Mouse (Mus musculus): ENCODE results near the gene Gng3. TPM values are rescaled to one million over a fixed set of nuclear protein-coding genes. Genes with fewer than 3 reads are reported as not detected.

The Gng3 gene
- polyA plus RNA-seq, 1 experiment, result 0.29 TPM

DNA sequence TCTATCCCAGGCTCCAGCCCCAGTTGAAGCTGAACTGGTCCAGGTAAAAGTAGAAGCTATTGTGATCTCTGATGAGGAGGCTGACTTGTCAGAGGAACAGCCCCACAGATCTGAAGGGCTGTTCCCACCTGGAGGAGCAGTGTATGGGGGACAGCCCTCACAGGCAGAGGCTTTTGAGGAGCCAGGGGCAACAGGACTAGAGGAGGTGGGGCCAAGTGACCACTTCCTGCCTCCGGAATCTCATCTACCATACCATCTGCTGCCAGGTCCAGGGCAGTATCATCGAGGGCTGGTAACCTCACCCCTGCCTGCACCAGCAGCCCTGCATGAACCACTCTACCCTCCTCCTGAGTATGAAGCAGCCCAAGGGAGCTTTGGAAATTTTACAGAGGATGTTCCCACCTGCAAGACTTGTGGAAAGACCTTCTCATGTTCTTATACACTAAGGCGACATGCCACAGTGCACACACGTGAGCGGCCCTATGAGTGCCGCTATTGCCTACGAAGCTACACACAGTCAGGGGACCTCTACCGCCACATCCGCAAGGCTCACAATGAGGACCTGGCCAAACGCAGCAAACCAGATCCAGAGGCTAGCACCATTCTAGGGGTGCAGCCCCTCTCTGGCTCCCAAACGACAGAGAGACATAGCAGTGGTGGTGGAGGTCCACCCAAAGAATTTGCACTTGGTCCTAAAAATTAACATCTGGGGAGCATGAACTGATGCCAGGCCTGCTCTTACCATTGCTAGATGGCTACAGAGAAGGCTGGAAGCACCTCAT, 34.9 kb downstream of the Gng3 start:
- DNase-seq (ENCODE audit: low spot score), result no peak

DNA sequence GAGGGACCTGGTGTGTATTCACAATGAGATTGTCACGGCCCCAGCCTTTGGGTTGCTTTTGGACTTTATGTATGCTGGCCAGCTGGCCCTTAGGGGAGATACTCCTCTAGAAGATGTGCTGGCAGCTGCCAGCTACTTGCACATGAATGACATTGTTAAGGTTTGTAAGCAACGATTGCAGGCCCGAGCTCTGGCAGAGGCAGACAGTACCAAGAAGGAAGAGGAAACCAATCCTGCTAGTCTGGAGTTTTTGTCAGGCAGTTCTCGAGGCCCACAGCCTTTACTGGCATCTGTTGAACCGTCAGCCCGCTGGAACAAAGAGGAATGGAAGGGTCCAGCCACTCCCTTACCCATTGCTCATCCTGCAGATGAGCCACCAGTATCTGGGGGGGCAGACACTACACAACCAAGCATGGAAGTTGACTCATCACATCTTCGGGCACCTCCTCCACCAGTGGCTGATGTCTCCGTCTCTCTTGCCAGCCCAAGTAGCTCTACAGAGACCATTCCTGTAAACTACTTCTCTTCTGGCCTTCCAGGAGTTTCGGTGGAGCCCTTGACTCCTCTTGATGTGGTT, 35.7 kb downstream of the Gng3 start:
- DNase-seq (ENCODE audit: low spot score), result no peak

DNA sequence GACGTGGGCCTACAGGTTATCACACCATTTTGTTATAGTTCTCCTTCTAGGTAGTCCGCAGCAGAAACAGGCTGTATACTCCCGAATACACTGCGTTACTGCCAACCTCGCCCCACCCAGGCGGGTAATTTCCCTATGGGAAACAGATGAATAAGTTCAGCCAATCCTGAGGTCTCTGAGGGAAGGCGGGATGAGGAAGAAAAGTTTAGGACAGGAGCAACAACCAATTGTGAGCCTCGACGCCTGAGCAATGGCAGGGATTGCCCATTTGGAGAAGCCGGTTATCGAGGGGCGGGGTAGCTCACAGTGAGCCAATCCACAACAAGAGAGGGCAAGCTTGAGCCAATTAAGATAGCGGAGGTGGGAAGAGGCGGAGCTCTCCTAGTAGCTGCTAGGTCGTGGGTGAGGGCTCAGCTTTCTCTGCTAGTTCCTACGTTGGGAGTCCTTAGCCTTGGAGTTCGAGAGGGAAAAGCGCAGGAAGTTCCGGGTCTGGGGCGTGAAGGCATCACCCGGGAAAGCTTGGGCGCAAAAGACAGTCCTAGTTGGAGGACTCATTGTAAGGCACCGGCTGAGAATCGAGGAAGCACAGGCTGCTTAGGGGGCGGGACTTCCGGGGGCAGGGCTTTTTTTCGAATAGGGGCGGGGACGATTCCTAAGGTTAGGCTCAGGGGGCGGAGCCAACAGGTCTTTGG, 36.7 kb downstream of the Gng3 start, which contains the start of gene Zbtb3:
TSS of gene Zbtb3 (plus strand) at position 426 of the 692 bp plus-strand sequence.
- DNase-seq (ENCODE audit: low spot score), result peak; percentile 64

DNA sequence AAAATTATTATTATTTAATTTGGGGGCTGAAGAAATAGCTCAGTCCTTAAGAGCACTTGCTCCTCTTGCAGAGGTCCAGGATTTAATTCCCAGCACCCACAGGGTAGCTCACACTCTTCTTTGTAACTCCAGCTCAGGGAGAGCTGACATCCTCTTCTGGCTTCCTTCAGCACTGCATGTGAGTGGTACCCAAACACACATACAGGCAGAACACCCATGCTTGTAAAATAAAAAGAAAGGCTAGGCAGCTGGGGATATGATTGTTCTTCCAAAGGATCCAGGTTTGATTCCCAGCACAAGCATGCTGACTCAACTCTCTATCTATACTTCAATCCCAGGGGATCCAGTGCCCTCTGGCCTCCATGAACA, 40.1 kb downstream of the Gng3 start:
- DNase-seq (ENCODE audit: low spot score), result no peak

DNA sequence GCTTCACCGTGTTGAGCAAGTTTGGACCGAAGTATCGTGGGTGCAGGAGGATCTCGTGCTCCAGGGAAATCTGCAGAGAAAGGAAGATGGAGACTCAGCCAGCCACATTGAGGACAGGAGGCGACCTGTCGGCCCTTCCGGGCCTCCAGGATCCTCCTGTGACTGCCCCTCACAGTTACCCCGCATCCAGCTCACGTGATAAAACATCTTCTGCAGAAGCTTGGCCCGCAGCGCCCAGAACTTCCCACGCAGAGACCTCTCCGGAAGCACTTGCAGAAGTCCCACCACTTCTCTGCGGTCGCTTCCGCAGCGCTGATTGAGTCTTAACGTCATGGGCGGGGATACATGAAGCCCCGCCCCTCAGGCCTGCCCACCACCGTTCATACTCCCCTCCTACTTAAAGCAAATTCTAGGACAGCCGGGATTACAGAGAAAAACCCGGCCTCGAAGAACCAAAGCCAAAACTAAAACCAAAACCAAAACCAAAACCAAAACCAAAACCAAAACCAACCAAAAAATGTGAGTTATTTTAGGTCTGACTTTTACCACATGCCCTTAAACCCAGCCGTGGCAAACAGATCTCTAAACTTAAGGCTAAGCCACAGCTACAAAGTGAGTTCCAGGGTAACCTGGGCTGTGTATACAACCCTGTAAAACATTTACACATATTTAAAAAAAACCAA, 40.6 kb downstream of the Gng3 start, which contains the start of gene Polr2g:
TSS of gene Polr2g (minus strand) at position 314 of the 683 bp plus-strand sequence.
- peak; percentile 61 for DNase-seq (ENCODE audit: low spot score)

DNA sequence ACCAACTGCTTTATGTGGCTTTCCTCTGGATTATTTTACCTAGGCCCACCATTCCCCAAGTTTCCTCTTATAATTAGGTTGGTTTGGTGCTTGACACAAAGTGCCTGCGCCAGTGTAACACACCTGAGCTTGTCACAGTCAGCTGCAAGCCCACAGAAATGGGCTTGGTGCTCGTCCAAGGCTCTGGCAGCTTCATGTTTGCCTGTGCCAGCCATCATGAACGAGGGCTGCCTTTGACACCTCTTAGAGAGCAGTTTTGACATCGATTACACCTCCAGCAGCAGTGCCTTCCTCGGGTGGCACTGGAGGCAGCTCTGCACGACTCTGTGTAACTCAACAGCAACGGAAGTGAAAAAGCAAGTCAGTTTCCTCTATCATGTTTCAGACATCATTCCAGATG, 48.8 kb downstream of the Gng3 start:
- DNase-seq (ENCODE audit: low spot score), result no peak

DNA sequence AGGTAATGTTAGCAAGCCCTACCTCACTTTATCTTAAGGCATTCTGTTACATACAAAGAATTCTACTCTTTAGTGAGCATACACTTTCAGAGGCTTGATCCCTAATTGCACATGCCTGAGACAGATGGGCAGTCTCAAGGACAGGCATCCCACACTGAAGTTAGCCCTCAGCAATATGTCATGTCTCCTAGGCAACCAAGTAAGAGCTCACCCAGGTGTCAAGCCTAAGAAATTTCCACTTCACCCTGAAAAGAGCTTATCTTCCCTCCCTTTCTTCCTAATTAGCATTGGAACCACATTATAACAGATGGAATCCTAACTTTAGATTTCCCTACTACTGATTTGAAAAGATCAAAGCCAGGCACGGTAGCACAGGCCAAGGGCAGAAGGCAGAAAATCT, 49.8 kb downstream of the Gng3 start:
- no peak for DNase-seq (ENCODE audit: low spot score)

DNA sequence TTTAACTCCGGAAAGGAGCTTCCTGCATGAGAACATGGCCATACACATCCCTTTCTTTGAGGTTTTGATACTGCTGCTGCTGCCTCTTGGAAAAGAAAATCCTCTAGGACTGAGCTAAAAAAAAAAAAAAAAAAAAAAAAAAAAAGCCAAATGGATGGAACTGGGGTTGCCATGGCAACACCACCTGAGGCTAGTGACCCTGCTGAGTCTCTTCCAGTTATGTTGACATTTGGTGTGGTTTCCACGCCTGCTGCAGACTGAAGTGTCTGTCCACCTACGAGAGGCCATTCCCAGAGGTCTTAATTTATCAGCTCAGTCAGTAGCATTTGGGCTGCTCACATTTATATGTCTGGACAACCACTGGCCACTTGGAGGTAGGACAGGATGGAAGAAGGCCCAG, 50.5 kb downstream of the Gng3 start:
- DNase-seq (ENCODE audit: low spot score), result no peak

Other genes with a start within 250 kb of the Gng3 start
- not detected in 2 replicates for gene Slc22a8, start 247.9 kb downstream of the Gng3 start, polyA plus RNA-seq (2012; rRNA removed)
- gene Slc22a6, start 221.2 kb downstream of the Gng3 start, polyA plus RNA-seq (2012; rRNA removed), result not detected in 2 replicates
- gene Chrm1, start 175.4 kb downstream of the Gng3 start, polyA plus RNA-seq (2012; rRNA removed), result 0.04 and 0.06 TPM in 2 replicates
- 103 and 115 TPM in 2 replicates for gene Slc3a2, start 115.8 kb downstream of the Gng3 start, polyA plus RNA-seq (2012; rRNA removed)
- gene Wdr74, start 103.4 kb downstream of the Gng3 start, polyA plus RNA-seq (2012; rRNA removed), result 37.9 and 45.9 TPM in 2 replicates
- 0.19 and 0.28 TPM in 2 replicates for gene 1700092M07Rik, start 98.5 kb downstream of the Gng3 start, polyA plus RNA-seq (2012; rRNA removed)
- 96.5 and 99.1 TPM in 2 replicates for gene Stx5a, start 97.8 kb downstream of the Gng3 start, polyA plus RNA-seq (2012; rRNA removed)
- gene Nxf1, start 82.1 kb downstream of the Gng3 start, polyA plus RNA-seq (2012; rRNA removed), result 196 and 275 TPM in 2 replicates
- 97.8 and 112 TPM in 2 replicates for gene Tmem223, start 68.2 kb downstream of the Gng3 start, polyA plus RNA-seq (2012; rRNA removed)
- 56.9 and 88.4 TPM in 2 replicates for gene Tmem179b, start 64.7 kb downstream of the Gng3 start, polyA plus RNA-seq (2012; rRNA removed)
- gene Taf6l, start 52.8 kb downstream of the Gng3 start, polyA plus RNA-seq (2012; rRNA removed), result 7.7 and 8.4 TPM in 2 replicates
- 63.3 and 81.5 TPM in 2 replicates for gene Polr2g, start 40.6 kb downstream of the Gng3 start, polyA plus RNA-seq (2012; rRNA removed)
- gene Zbtb3, start 36.6 kb downstream of the Gng3 start, polyA plus RNA-seq (2012; rRNA removed), result 2.1 and 2.5 TPM in 2 replicates
- 26.9 and 33.1 TPM in 2 replicates for gene Ttc9c, start 19.9 kb downstream of the Gng3 start, polyA plus RNA-seq (2012; rRNA removed)
- gene Hnrnpul2, start 19.2 kb downstream of the Gng3 start, polyA plus RNA-seq (2012; rRNA removed), result 60.7 and 73.9 TPM in 2 replicates
- 0.40 and 1.5 TPM in 2 replicates for gene AC129217.1, start 9.4 kb downstream of the Gng3 start, polyA plus RNA-seq (2012; rRNA removed)
- gene Bscl2, start 1.7 kb downstream of the Gng3 start, polyA plus RNA-seq (2012; rRNA removed), result 66.7 and 71.0 TPM in 2 replicates
- gene Lrrn4cl, start 11.6 kb upstream of the Gng3 start, polyA plus RNA-seq (2012; rRNA removed), result 18.6 and 20.9 TPM in 2 replicates
- gene Ubxn1, start 32.3 kb upstream of the Gng3 start, polyA plus RNA-seq (2012; rRNA removed), result 175 and 179 TPM in 2 replicates
- 74.7 and 77.6 TPM in 2 replicates for gene Uqcc3, start 41.7 kb upstream of the Gng3 start, polyA plus RNA-seq (2012; rRNA removed)
- 3.1 and 4.9 TPM in 2 replicates for gene Lbhd1, start 44.5 kb upstream of the Gng3 start, polyA plus RNA-seq (2012; rRNA removed)
- gene Gm49403, start 44.7 kb upstream of the Gng3 start, polyA plus RNA-seq (2012; rRNA removed), result not detected in 2 replicates
- gene 1810009A15Rik, start 49.7 kb upstream of the Gng3 start, polyA plus RNA-seq (2012; rRNA removed), result 56.1 and 65.1 TPM in 2 replicates
- gene Gm49416, start 49.7 kb upstream of the Gng3 start, polyA plus RNA-seq (2012; rRNA removed), result 0.10 TPM in 1 of 2 replicates, not detected in the other
- 15.5 and 16.3 TPM in 2 replicates for gene Ints5, start 53.8 kb upstream of the Gng3 start, polyA plus RNA-seq (2012; rRNA removed)
- gene Ganab, start 58.9 kb upstream of the Gng3 start, polyA plus RNA-seq (2012; rRNA removed), result 98.1 and 104 TPM in 2 replicates
- gene B3gat3, start 81.2 kb upstream of the Gng3 start, polyA plus RNA-seq (2012; rRNA removed), result 57.9 and 80.8 TPM in 2 replicates
- gene Rom1, start 90.2 kb upstream of the Gng3 start, polyA plus RNA-seq (2012; rRNA removed), result 9.4 and 12.3 TPM in 2 replicates
- gene Eml3, start 90.4 kb upstream of the Gng3 start, polyA plus RNA-seq (2012; rRNA removed), result 40.5 and 45.3 TPM in 2 replicates
- 29.9 and 47.6 TPM in 2 replicates for gene Mta2, start 102.7 kb upstream of the Gng3 start, polyA plus RNA-seq (2012; rRNA removed)
- 21.8 and 24.1 TPM in 2 replicates for gene Tut1, start 114.7 kb upstream of the Gng3 start, polyA plus RNA-seq (2012; rRNA removed)
- gene Eef1g, start 127.8 kb upstream of the Gng3 start, polyA plus RNA-seq (2012; rRNA removed), result 398 and 489 TPM in 2 replicates
- gene Ahnak, start 150.1 kb upstream of the Gng3 start, polyA plus RNA-seq (2012; rRNA removed), result 126 and 168 TPM in 2 replicates
- gene Scgb1a1, start 248.8 kb upstream of the Gng3 start, polyA plus RNA-seq (2012; rRNA removed), result 0.23 TPM in 1 of 2 replicates, not detected in the other

Measured in urinary bladder, adult 2 months (tissue).